Mouse (Mus musculus) CH12.LX (cell line): ENCODE data around the gene Spib. TPM values are rescaled to one million over a fixed set of nuclear protein-coding genes. Genes with fewer than 3 reads are reported as not detected.

Source experiments
- DNase-seq: peaks from one replicate; pipeline ENCODE4 v3.0.0-alpha.2; 2013; ENCODE audit errors: extremely low read depth
- H3K27ac ChIP-seq: 2 replicates; pipeline ENCODE4 v1.5.1; 2012; ENCODE audit warnings: low read depth, mild to moderate bottlenecking, control low read depth, moderate library complexity; ENCODE audit not compliant: insufficient read depth
- H3K27me3 ChIP-seq: replicated peaks from 2 replicates; pipeline ENCODE3; 2012; ENCODE audit warnings: inconsistent platforms
- H3K36me3 ChIP-seq, 2 experiments: replicated peaks in 1 of 2; 2 replicates each; pipeline versions ENCODE3 to v1.6.1; 2012; ENCODE audit warnings: inconsistent platforms in 1 of 2, low read length in 1 of 2, mild to moderate bottlenecking in 1 of 2, mixed read lengths in 1 of 2, moderate library complexity in 1 of 2; ENCODE audit not compliant: control insufficient read depth in 1 of 2, insufficient read depth in 1 of 2
- H3K4me1 ChIP-seq, 2 experiments: 2 replicates each; pipeline ENCODE4 v1.6.1; 2012; ENCODE audit warnings: inconsistent platforms in 1 of 2, moderate library complexity in 1 of 2; ENCODE audit not compliant: insufficient read depth in 2 of 2, control insufficient read depth in 1 of 2
- H3K4me2 ChIP-seq: 2 replicates; pipeline ENCODE4 v1.6.1; 2012; ENCODE audit warnings: low read depth, mild to moderate bottlenecking, control low read depth; ENCODE audit not compliant: poor library complexity, insufficient read depth, severe bottlenecking
- H3K4me3 ChIP-seq, 3 experiments: fragments of 150-350 bp in 1 of 3; sonication (generic) in 1 of 3; replicated peaks in 1 of 3; 2 replicates each; pipeline versions ENCODE3 to v1.5.1; 2011 to 2012; ENCODE audit warnings: low read depth in 2 of 3, low read length in 2 of 3, mild to moderate bottlenecking in 2 of 3, moderate library complexity in 2 of 3, control low read depth in 1 of 3, improper control_type of control experiment in 1 of 3, inconsistent platforms in 1 of 3, mixed read lengths in 1 of 3; ENCODE audit not compliant: poor library complexity in 1 of 3
- H3K79me2 ChIP-seq: replicated peaks from 2 replicates; pipeline ENCODE4 v1.6.1; 2012; ENCODE audit warnings: mild to moderate bottlenecking, moderate library complexity; ENCODE audit not compliant: control insufficient read depth, poor library complexity, insufficient read depth, severe bottlenecking; ENCODE audit errors: extremely low read depth
- H3K9ac ChIP-seq: 2 replicates; pipeline ENCODE4 v1.6.1; 2012; ENCODE audit warnings: low read depth, mild to moderate bottlenecking, control low read depth, moderate library complexity; ENCODE audit not compliant: insufficient read depth
- H3K9me3 ChIP-seq: replicated peaks from 2 replicates; pipeline ENCODE3; 2012; ENCODE audit warnings: low read length, inconsistent platforms, mixed read lengths
- BHLHE40 ChIP-seq: IDR thresholded peaks from 2 replicates; pipeline ENCODE4 v1.6.1; 2011; ENCODE audit warnings: mild to moderate bottlenecking, low read depth, low read length, improper control_type of control experiment
- CHD1 ChIP-seq: IDR thresholded peaks from 2 replicates; pipeline ENCODE4 v1.6.1; 2012; ENCODE audit warnings: low read depth, low read length, improper control_type of control experiment, inconsistent platforms
- ELF1 ChIP-seq: IDR thresholded peaks from 2 replicates; pipeline ENCODE4 v1.6.1; 2014; ENCODE audit warnings: low read depth, mild to moderate bottlenecking, inconsistent platforms, low read length, improper control_type of control experiment
- EP300 ChIP-seq: IDR thresholded peaks from 2 replicates; pipeline ENCODE4 v1.6.1; 2011; ENCODE audit warnings: low read length, improper control_type of control experiment
- HCFC1 ChIP-seq: IDR thresholded peaks from 2 replicates; pipeline ENCODE4 v1.6.1; 2012; ENCODE audit warnings: low read depth, mild to moderate bottlenecking, inconsistent platforms, low read length, improper control_type of control experiment
- IRF4 ChIP-seq: IDR thresholded peaks from 2 replicates; pipeline ENCODE4 v1.6.1; 2014; ENCODE audit warnings: low read depth, mild to moderate bottlenecking, inconsistent platforms, low read length, improper control_type of control experiment
- MAFK ChIP-seq: IDR thresholded peaks from 2 replicates; pipeline ENCODE4 v1.6.1; 2011; ENCODE audit warnings: low read length, improper control_type of control experiment; ENCODE audit not compliant: insufficient replicate concordance
- MAX ChIP-seq: IDR thresholded peaks from 2 replicates; pipeline ENCODE4 v1.6.1; 2011; ENCODE audit warnings: low read length, improper control_type of control experiment
- MEF2A ChIP-seq: IDR thresholded peaks from 2 replicates; pipeline ENCODE4 v1.6.1; 2014; ENCODE audit warnings: low read depth, mild to moderate bottlenecking, inconsistent platforms, low read length, improper control_type of control experiment, borderline replicate concordance
- MYC ChIP-seq: IDR thresholded peaks from 2 replicates; pipeline ENCODE4 v1.6.1; 2011; ENCODE audit warnings: low read depth, mild to moderate bottlenecking, improper control_type of control experiment, low read length
- NELFE ChIP-seq: IDR thresholded peaks from 2 replicates; pipeline ENCODE4 v1.6.1; 2011; ENCODE audit warnings: low read depth, low read length, improper control_type of control experiment
- POLR2A ChIP-seq: IDR thresholded peaks from 2 replicates; pipeline ENCODE4 v1.6.1; 2011; ENCODE audit warnings: low read depth, mild to moderate bottlenecking, improper control_type of control experiment, low read length
- POLR2AphosphoS2 ChIP-seq: IDR thresholded peaks from 2 replicates; pipeline ENCODE4 v1.6.1; 2011; ENCODE audit warnings: low read depth, low read length, improper control_type of control experiment
- SIN3A ChIP-seq: IDR thresholded peaks from 2 replicates; pipeline ENCODE4 v1.6.1; 2012; ENCODE audit warnings: low read length, improper control_type of control experiment, inconsistent platforms
- SMC3 ChIP-seq: IDR thresholded peaks from 2 replicates; pipeline ENCODE4 v1.6.1; 2011; ENCODE audit warnings: low read depth, low read length, improper control_type of control experiment
- TBP ChIP-seq: conservative IDR thresholded peaks from 2 replicates; pipeline ENCODE4 v1.6.1; 2011; ENCODE audit warnings: low read depth, low read length, improper control_type of control experiment
- ZC3H11A ChIP-seq: IDR thresholded peaks from 2 replicates; pipeline ENCODE4 v1.6.1; 2012; ENCODE audit warnings: low read depth, mild to moderate bottlenecking, inconsistent platforms, low read length, improper control_type of control experiment
- ZMIZ1 ChIP-seq: IDR thresholded peaks from 2 replicates; pipeline ENCODE4 v1.6.1; 2012; ENCODE audit warnings: low read depth, mild to moderate bottlenecking, inconsistent platforms, low read length, improper control_type of control experiment
- ZNF384 ChIP-seq: IDR thresholded peaks from 2 replicates; pipeline ENCODE4 v1.6.1; 2012; ENCODE audit warnings: low read depth, low read length, improper control_type of control experiment, inconsistent platforms
- dilution Hi-C: fragments of 300-500 bp; cut with MboI; formaldehyde crosslinking; loops from 2 replicates; pipeline ENCODE4 v1.14.3; 2020; ENCODE audit warnings: low sequenced_read_pairs; ENCODE audit not compliant: extremely low pct_unique_long_range_greater_than_20kb, extremely low pct_ligation_motif_present
- in situ Hi-C: fragments of 300-500 bp; cut with MboI; formaldehyde crosslinking; loops from 3 replicates; pipeline ENCODE4 v1.14.3; 2019; ENCODE audit warnings: low sequenced_read_pairs, low pct_ligation_motif_present, low pct_unique_long_range_greater_than_20kb, mixed read lengths
- polyA plus RNA-seq: library from polyadenylated mRNA; unstranded; fragments of >175 nt; gene quantifications from 2 replicates; pipeline ENCODE4 v1.2.1, GENCODE M21; 2012; ENCODE audit warnings: low read depth; ENCODE audit not compliant: insufficient read length
- total RNA-seq, 2 experiments: library from RNA; depleted of rRNA; stranded (reverse); fragments of 300-350 nt in 1 of 2; fragments of >200 nt in 1 of 2; gene quantifications; 2 replicates each; pipeline ENCODE4 v1.2.3; 2012 to 2014

Spib gene
- total and polyA plus RNA-seq, 3 experiments = 194 to 336 (median 200) TPM

DNA sequence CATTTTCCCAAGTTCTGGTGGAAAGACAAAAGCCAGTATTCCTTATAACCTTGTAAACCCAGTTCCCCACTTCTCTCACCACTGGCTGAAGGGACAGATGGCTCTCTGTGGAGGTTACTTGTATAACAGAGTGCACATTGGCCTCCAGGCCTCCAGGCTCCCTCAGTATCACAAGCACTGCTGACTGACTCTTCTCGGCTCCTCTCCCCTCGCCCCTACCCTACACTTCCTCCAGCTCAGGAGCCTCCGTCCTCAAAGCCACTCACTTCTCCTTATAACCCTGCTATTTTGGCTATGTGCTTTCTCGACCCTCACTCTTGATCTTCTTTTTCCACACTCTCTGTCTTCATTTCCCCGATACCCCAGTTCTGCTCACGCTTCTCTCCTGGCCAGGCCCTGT, 33.5 kb upstream of the Spib start:
- Histone ChIP-seq H3K4me1 (peaks cover 3 to 37% of the 10 kb centered on the region in 2 experiments; a peak in 3 of 4 replicates), H3K9ac (no peak overlapping the region), H3K4me2 (no peak overlapping the region), H3K9me3 (no peaks in the 10 kb centered on the region), H3K27me3 (no peaks in the 10 kb centered on the region), H3K4me3 (no peak overlapping the region), H3K79me2 (no peaks in the 10 kb centered on the region), H3K36me3 (no peaks in the 10 kb centered on the region), H3K27ac (no peak overlapping the region)
- DNase-seq = no peak
- TF ChIP-seq TBP = no peak
- TF ChIP-seq NELFE = no peak
- no peak for TF ChIP-seq HCFC1
- TF ChIP-seq POLR2AphosphoS2 = no peak
- TF ChIP-seq ZNF384 = no peak
- no peak for TF ChIP-seq SMC3
- no peak for TF ChIP-seq MAX
- TF ChIP-seq SIN3A = no peak
- no peak for TF ChIP-seq CHD1
- TF ChIP-seq EP300 = no peak
- no peak for TF ChIP-seq MYC
- no peak for TF ChIP-seq ZMIZ1
- TF ChIP-seq ZC3H11A = no peak
- dilution Hi-C loops (no loop called here), in situ Hi-C loops (no loop called here)

DNA sequence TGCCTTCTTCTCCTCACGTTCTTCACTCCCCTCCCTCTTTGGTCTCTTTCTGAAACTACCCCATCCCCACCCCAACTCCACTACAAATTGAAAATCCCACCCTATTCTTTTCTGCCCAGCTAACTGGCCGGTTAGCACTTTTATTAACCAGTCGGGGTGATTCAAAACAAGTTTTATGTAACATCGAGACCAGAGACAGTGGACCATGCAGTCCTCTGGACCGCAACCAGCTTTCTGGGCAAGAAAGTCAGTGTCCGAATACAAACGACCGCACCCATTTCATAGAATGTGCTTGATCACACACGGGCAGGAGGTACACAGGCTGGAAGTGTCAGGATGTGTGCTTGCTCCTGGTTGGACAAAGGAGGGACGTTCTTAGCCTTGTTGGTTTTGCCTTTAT, 32.6 kb upstream of the Spib start:
- in situ Hi-C loops = no loop called here
- Histone ChIP-seq H3K27ac (no peak overlapping the region), H3K27me3 (no peaks in the 10 kb centered on the region), H3K4me3 (no peak overlapping the region), H3K9me3 (no peaks in the 10 kb centered on the region), H3K9ac (no peak overlapping the region), H3K36me3 (no peaks in the 10 kb centered on the region), H3K4me2 (no peak overlapping the region), H3K79me2 (no peaks in the 10 kb centered on the region), H3K4me1 (peaks cover 3 to 35% of the 10 kb centered on the region in 2 experiments; a peak in 3 of 4 replicates)
- no peak for TF ChIP-seq MEF2A
- TF ChIP-seq ZNF384 = no peak
- TF ChIP-seq MAFK = no peak
- TF ChIP-seq SMC3 = no peak
- TF ChIP-seq MYC = no peak
- TF ChIP-seq CHD1 = no peak
- TF ChIP-seq IRF4 = no peak
- TF ChIP-seq POLR2A = no peak
- TF ChIP-seq BHLHE40 = no peak
- TF ChIP-seq ELF1 = no peak
- dilution Hi-C loops = no loop called here
- no peak for DNase-seq
